Mouse (Mus musculus): ENCODE measurements around the gene Dntt.

- TF ChIP-seq GATA1 (IDR thresholded peaks at IDR 0.05; ENCODE audit: low read length) (no peak), TAL1 (IDR thresholded peaks at IDR 0.05; ENCODE audit: low read length) (no peak)
Observed at GRCm38 (mm10) chr19:41071500-41071899, 42.4 kb downstream of the Dntt start.

Measured in erythroblast, embryonic 14.5 days (primary cell).